Mouse (Mus musculus) lung, embryonic 14.5 days (tissue): Measurements from ENCODE around the gene Tsnax. TPM values are rescaled to one million over a fixed set of nuclear protein-coding genes. Genes with fewer than 3 reads are reported as not detected.
A peak's percentile ranks its signal among the peaks of the same experiment; 100 is the strongest.

Experiments
- ATAC-seq: fragments of 200-750 bp; cut with Nextera tagmentation; 2 replicates; pipeline ENCODE4 v1.8.0; 2017; ENCODE audit warnings: mild to moderate bottlenecking, moderate TSS enrichment, moderate library complexity; ENCODE audit not compliant: insufficient read depth
- DNase-seq: peaks from one replicate; pipeline ENCODE4 v3.0.0-alpha.2; 2015
- H3K27ac ChIP-seq: fragments of 300-500 bp; sonication (generic); 2 replicates; pipeline ENCODE4 v1.5.1; 2014; ENCODE audit warnings: low read depth, mild to moderate bottlenecking, moderate library complexity
- H3K27me3 ChIP-seq: fragments of 300-500 bp; sonication (generic); 2 replicates; pipeline ENCODE4 v1.6.1; 2014; ENCODE audit warnings: low read length, control low read depth; ENCODE audit not compliant: insufficient read depth
- H3K36me3 ChIP-seq: fragments of 300-500 bp; sonication (generic); 2 replicates; pipeline ENCODE4 v1.6.1; 2014; ENCODE audit warnings: control low read depth; ENCODE audit not compliant: insufficient read depth
- H3K4me1 ChIP-seq: fragments of 300-500 bp; sonication (generic); 2 replicates; pipeline ENCODE4 v1.6.1; 2014; ENCODE audit warnings: antibody characterized with exemption, control low read depth; ENCODE audit not compliant: insufficient read depth
- H3K4me2 ChIP-seq: fragments of 300-500 bp; sonication (generic); 2 replicates; pipeline ENCODE4 v1.6.1; 2014; ENCODE audit warnings: mild to moderate bottlenecking
- H3K4me3 ChIP-seq: fragments of 300-500 bp; sonication (generic); 2 replicates; pipeline ENCODE4 v1.5.1; 2014; ENCODE audit warnings: low read depth, low read length
- H3K9ac ChIP-seq: fragments of 300-500 bp; sonication (generic); 2 replicates; pipeline ENCODE4 v1.6.1; 2014
- H3K9me3 ChIP-seq: fragments of 300-500 bp; sonication (generic); 2 replicates; pipeline ENCODE4 v1.6.1; 2016; ENCODE audit warnings: low read depth, low read length, control low read depth
- CTCF ChIP-seq: IDR thresholded peaks from 2 replicates; pipeline ENCODE4 v1.5.1; 2016; ENCODE audit warnings: antibody characterized with exemption, low read depth
- WGBS: fragments of 180-500 bp; shearing (Covaris S2); extraction: QIAGEN DNeasy Blood & Tissue Kit; methylation state at CpG from one replicate; pipeline ENCODE4 v1.1.7; 2014; 5-methylcytosine and 5-hydroxymethylcytosine counted together
- polyA plus RNA-seq: library from polyadenylated mRNA; unstranded; fragments of >200 nt; fragmentation: Nextera tagmentation; extraction: Ambion mirVana; gene quantifications from 2 replicates; pipeline ENCODE4 v1.2.1, GENCODE M21; 2014

Tsnax gene
- polyA plus RNA-seq, 1 experiment from 2014 or later = 131 TPM

- Histone ChIP-seq H3K4me1 (no peaks in the 10 kb centered on the region), H3K9ac (no peak overlapping the region), H3K27ac (peak overlapping the region; percentile 32; the same call in 1 of the 2 replicates), H3K36me3 (peaks cover 19% of the 10 kb centered on the region; the same call in 1 of the 2 replicates), H3K4me3 (no peak overlapping the region), H3K9me3 (no peaks in the 10 kb centered on the region), H3K4me2 (no peak overlapping the region), H3K27me3 (no peaks in the 10 kb centered on the region)
- 67% methylated on average over 7 of the region's 7 CpGs for WGBS
- no peak for DNase-seq
- no peak for TF ChIP-seq CTCF
- ATAC-seq = no peak
These were observed 30.6 kb downstream of the Tsnax start for GRCm38 (mm10) chr8:125043394-125043793.

DNA sequence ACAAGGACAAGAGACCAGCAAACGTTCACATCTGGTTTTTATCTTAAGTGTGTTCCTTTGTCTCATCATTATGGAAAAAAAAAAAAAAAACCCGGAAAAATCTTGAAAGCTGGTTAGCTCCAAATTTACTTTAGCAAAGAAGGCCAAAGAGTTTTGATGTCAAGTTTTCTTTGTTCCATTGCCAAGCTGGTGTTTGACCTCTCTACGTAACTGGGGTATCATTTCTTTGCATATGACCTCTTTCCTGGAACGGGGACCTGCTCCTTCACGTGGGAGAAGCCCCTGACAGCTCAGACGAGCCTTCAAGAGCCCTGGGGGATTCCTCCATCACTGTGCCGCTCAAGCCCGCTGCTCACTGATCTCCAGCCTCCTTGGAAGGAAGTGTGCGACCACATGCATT, 31.1 kb downstream of the Tsnax start:
- no peaks in the 10 kb centered on the region for H3K9me3 ChIP-seq
- peaks cover 15% of the 10 kb centered on the region; the same call in 1 of the 2 replicates for H3K36me3 ChIP-seq
- DNase-seq = peak; percentile 52
- no peak overlapping the region for H3K4me3 ChIP-seq
- H3K9ac ChIP-seq = no peak overlapping the region
- no peak overlapping the region for H3K27ac ChIP-seq
- WGBS = 15% methylated on average over 9 of the region's 9 CpGs
- TF ChIP-seq CTCF = no peak
- no peaks in the 10 kb centered on the region for H3K4me1 ChIP-seq
- no peak overlapping the region for H3K4me2 ChIP-seq
- ATAC-seq = no peak
- H3K27me3 ChIP-seq = no peaks in the 10 kb centered on the region

- H3K4me1 ChIP-seq = no peaks in the 10 kb centered on the region
- no peak overlapping the region for H3K4me2 ChIP-seq
- H3K9ac ChIP-seq = no peak overlapping the region
- DNase-seq = no peak
- H3K27me3 ChIP-seq = no peaks in the 10 kb centered on the region
- no peaks in the 10 kb centered on the region for H3K36me3 ChIP-seq
- TF ChIP-seq CTCF = no peak
- H3K4me3 ChIP-seq = no peak overlapping the region
- H3K9me3 ChIP-seq = no peaks in the 10 kb centered on the region
- 87% methylated on average over 1 of the region's 1 CpGs for WGBS
- H3K27ac ChIP-seq = no peak overlapping the region
- no peak for ATAC-seq
These were observed 33.0 kb downstream of the Tsnax start for GRCm38 (mm10) chr8:125045760-125046159.

DNA sequence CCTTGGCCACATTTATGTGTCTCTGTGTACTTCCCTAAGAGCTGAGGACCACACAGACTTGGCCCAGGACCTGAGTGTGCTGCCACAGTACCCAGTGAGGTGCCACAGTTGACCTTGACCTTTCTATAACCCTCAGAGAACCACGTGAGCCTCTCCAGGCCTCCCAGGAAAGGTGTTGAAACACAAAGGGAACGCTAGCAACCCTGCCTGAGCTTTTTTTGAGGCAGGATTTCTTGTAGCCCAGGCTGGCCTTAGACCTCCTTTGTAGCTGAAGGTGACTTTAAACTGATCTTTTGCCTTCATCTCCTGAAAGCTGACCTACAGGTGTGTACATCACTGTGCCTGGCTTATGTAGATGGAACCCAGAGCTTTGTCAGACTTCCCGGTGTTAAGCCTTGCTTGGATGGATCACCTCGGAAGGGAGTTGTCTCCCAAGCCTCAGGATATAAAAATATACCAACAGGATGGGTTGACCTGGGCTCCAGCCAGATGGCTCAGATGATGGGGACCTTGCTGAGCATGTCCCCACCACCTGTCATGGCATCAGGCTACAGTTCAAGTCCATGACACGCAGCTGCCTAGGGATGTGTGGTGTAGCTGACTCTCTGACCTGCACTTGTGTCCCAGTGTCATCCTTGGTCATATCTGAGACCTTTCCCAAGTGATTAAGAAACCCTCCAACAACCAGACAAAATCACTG, 36.4 kb downstream of the Tsnax start:
- Histone ChIP-seq H3K4me1 (no peaks in the 10 kb centered on the region), H3K4me3 (no peak overlapping the region), H3K4me2 (no peak overlapping the region), H3K9me3 (no peaks in the 10 kb centered on the region), H3K36me3 (no peaks in the 10 kb centered on the region), H3K27me3 (no peaks in the 10 kb centered on the region), H3K27ac (no peak overlapping the region), H3K9ac (no peak overlapping the region)
- DNase-seq (no peak), ATAC-seq (no peak)
- no peak for TF ChIP-seq CTCF
- 57% methylated on average over 5 of the region's 5 CpGs for WGBS

DNA sequence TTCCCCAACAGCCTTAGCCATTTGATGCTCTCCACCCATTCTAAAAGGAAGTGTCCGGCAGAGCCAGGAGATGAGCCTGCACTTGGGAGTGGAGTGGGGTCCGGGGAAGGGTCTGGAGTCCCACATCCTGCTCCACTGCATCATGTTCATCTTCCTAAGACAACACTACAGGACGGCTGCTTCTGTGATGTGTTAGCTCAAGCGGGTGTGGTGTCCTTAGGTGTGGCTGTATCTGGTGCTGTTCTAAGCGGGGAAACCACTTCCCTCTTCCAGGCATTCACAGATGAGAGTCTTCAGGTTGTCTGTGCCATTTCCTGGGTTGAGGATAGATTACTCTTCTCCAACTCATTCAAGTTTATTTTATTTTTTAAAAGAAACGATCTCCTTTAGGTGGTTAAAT, 37.0 kb downstream of the Tsnax start:
- DNase-seq (no peak), ATAC-seq (no peak)
- WGBS = 58% methylated on average over 6 of the region's 6 CpGs
- no peaks in the 10 kb centered on the region for H3K9me3 ChIP-seq
- no peak overlapping the region for H3K27ac ChIP-seq
- no peaks in the 10 kb centered on the region for H3K4me1 ChIP-seq
- no peak overlapping the region for H3K4me3 ChIP-seq
- H3K9ac ChIP-seq = no peak overlapping the region
- TF ChIP-seq CTCF = no peak
- H3K36me3 ChIP-seq = no peaks in the 10 kb centered on the region
- no peak overlapping the region for H3K4me2 ChIP-seq
- peaks cover under 1% of the 10 kb centered on the region; the same call in 1 of the 2 replicates for H3K27me3 ChIP-seq

DNA sequence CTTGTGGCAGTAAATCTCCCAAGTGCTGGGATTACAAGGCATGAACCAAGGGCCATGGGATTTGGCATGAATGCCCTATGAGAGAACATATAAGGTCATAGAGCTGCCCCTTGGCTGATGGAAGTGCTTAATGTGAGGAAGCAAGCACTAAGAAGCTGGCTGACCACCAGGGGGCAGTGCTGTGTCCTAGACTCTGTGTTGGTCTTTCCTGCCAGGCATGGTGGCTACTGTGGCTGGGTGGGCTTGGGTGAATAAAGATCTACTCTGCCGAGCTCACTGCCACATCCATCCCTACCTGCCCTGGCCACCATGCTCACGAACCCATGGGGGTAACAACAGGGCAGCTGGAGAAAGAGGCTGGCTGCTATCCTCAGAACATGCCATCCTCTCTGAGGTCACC, 39.2 kb downstream of the Tsnax start:
- Histone ChIP-seq H3K27me3 (peaks cover 10% of the 10 kb centered on the region), H3K4me3 (no peak overlapping the region), H3K9ac (no peak overlapping the region), H3K9me3 (no peaks in the 10 kb centered on the region), H3K27ac (no peak overlapping the region), H3K36me3 (no peaks in the 10 kb centered on the region), H3K4me1 (no peaks in the 10 kb centered on the region), H3K4me2 (no peak overlapping the region)
- DNase-seq (peak; percentile 89), ATAC-seq (0 out of 2 replicates have a peak, but pooled peaks have one; percentile 23)
- TF ChIP-seq CTCF = peak; percentile 89
- WGBS = 40% methylated on average over 2 of the region's 2 CpGs

DNA sequence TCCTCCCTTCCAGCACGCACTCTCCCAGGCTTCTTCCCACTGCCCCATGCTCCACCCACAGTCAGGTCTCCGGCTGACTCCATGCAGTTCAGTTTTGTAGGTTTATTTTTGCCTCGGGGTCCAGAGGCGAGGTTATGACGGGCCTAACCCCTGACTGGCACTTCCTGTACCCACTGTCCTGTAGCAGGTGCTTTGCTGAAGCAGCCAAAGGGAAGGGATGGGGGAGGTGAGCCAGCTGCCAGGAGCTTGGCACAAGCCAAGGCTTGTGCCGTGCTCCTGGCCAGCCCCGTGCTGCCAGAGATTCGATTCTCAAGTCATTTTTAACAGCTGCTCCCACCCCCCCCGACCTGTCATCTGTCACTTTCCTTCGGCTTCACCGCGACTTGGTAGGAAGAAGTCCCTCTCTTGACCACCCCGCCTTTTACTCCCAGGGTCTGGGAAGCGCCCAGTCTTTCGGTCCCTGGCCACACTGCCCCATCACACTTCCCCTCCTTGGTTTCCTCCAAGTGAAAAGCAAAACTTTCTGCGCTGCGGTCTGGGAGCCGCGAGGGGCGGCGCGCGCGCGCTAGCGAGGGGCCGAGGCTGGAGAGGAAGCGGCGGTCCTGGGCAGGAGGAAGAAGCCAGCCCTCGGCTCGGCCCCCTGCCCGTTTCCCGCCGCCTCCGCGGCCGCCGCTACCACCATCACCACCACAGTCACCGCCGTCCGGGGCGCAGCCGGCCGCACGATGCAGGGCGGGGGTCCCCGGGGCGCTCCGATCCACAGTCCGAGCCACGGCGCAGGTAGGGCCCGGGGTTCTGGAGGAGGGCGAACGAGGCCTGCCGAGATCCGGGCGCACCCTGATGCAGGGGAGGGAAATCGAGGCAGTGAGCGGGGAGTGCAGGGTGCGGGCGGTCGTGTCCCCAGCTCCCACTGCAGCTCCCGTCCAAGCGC, 41.0 kb downstream of the Tsnax start, which contains the start of gene Disc1:
TSS of gene Disc1 (plus strand) at position 691 of the 931 bp plus-strand sequence.
- DNase-seq (peak; percentile 76), ATAC-seq (peak; percentile 69)
- WGBS = 2% methylated on average over 61 of the region's 65 CpGs

More for the DNA sequence above, 41.0 kb downstream of the Tsnax start, which contains the start of gene Disc1:
- H3K4me3 ChIP-seq = peak within 1 kb of the TSS; percentile 70
- H3K4me2 ChIP-seq = peak within 1 kb of the TSS; percentile 93
- H3K27ac ChIP-seq = peak within 1 kb of the TSS; percentile 86
- H3K27me3 ChIP-seq = peaks cover 10% of the 10 kb centered on the region
- no peak for TF ChIP-seq CTCF
- no peaks in the 10 kb centered on the region for H3K36me3 ChIP-seq
- H3K4me1 ChIP-seq = no peaks in the 10 kb centered on the region
- H3K9me3 ChIP-seq = no peaks in the 10 kb centered on the region
- H3K9ac ChIP-seq = peak within 1 kb of the TSS; percentile 76
